Mouse (Mus musculus): ENCODE data around the gene Eif2b4.
A peak's percentile ranks its signal among the peaks of the same experiment; 100 is the strongest.

The Eif2b4 gene

DNA sequence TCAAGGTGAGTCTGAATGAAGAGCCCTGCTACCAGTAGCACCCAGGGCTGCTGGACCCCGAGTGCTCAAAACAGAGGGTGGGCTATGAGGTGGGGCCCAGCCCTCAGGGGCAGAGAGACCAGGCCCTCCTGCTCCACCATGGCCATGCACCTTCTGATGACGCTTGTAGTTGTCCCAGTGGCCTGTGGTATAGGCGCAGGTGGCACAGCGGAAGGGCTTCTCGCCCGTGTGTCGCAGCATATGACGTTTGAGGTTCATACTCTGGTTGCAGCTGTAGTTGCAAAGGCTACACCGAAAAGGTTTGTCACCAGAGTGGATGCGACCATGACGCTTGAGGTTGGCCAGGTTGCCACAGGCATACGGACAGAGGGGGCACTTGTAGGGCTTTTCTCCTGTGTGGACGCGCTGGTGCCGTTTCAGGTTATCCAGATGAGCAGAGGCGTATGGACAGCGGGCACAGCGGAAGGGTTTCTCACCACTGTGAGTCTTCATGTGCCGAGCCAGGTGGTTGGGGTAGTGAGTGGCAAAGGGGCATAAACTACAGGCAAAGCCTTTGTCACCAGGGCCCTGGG is 6.2 kb upstream of the Eif2b4 start:
- DNase-seq = no peak

- DNase-seq = no peak
Observed at GRCm38 (mm10) chr5:31198616-31199320, 5.5 kb upstream of the Eif2b4 start.

DNA sequence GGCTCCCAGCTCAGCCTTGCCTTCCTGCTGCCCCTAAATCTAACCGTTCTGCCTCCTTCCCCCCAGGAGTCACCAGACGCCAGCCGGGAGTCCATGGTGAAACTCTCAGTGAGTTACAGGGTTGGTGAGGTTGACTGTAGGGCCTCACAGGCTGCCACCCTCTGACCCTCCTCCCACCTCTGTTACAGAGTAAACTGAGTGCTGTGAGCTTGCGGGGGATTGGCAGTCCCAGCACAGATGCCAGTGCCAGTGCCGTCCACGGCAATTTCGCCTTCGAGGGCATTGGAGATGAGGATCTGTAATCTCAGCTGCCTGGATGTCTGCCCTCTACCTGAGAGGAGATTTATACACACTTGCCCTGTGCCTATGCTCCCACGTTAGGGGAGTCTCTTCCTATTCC is 4.9 kb upstream of the Eif2b4 start:
- DNase-seq = no peak

GRCm38 (mm10) chr5:31197072-31197471 is 3.8 kb upstream of the Eif2b4 start:
- DNase-seq = no peak

DNA sequence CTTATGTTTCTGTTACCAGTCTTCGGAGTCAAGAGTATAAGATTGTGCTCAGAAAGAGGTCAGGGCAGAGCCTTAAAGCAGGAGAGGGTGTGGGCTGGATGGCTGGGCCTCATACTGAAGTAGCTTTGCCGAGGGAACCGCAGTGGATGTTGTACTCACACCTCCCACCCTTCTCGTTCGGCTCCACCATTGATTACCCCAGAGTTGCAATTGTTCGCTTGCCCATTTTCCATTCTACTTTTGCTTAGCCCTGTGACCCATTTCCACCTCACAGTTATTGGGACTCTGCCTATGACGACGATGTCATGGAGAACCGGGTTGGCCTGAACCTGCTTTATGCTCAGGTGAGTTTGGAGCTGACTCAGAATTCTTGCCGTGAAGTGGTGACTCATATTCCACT is 3.0 kb upstream of the Eif2b4 start:
- DNase-seq = no peak

DNA sequence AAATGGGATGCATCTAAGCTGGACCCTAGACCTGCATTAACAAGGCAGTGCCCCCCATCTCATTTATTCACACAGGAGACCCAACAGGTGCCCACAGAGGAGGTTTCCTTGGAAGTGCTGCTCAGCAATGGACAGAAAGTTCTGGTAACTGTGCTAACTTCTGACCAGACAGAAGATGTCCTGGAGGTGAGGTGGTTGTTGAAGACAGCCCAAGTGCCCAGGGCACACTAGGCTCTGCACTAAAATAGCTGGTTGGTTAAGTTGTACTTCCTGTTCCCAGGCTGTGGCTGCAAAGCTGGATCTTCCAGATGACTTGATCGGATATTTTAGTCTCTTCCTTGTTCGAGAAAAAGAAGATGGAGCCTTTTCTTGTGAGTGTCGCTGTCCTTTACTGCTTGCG is 2.4 kb upstream of the Eif2b4 start:
- no peak for DNase-seq

DNA sequence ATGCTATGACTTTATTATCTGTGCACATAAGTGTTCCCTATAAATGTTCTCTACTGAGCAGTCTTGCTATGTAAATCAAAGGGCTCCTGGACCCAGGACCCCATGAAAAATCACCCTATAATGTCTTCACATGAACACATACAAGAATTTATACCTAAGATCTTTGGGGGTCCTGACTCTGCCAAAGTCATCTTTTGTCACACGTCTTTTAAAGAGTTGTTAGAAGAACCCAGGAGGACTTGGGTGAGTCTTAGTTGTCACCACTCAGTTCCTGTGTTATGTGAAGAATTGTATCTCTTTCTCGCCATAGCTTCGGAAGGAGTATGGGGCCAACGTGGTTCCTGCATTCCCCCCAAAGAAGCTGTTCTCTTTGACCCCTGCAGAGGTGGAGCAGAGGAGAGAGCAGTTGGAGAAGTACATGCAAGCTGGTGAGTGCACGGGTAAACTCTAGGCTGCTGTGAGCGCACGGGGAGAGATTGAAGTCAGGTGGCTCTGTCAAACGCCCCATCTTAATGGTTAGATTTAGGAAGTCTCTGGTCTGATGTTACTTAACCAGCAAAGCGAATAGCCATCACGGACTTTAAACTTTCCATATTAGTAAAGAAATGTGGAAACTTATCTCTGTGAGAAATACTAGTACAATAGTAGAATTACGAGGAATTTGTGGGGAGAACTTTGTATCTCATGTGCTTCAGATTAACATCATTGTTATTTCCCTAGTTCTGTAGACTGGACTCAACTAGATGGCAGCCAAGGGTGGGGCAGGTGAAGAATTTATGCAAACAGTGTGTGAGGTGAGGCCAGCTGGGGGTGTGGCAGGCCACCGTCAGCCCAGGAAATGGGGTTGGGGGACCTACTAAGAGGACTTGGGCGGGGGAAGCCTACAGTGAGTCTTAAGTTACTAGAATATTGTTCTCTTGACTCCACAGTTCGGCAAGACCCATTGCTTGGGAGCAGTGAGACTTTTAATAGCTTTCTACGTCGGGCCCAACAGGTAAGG is 1.6 kb upstream of the Eif2b4 start:
- DNase-seq = no peak

DNA sequence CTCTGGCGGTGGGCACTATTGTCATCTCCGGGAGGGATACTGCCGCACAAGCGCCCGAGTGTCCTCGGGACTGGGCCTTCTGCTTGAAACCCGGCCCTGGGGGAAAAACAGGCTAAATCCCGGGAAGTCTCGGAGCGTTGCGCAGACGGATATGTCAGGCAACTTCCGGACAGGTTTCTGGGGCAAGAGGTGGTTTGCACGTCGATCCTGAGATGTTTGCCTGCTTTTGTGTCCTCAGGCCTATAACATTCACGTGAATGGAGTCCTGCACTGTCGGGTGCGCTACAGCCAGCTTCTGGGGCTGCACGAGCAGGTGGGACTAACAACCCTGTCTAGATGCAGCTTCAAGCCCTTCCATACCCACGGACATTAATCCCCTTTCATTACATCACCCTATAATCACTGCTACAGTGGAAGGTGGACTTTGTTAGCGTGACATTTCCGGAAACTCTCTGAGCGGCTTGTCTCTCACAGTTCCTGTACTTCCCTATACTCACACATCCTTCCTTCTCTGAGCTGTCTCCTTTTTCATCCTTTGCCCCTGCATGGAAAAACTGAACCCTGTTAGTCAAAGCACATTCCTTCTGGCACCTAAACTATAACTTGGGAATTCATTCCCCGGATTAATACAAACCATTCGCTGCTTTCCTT is 526 bp upstream of the Eif2b4 start:
- no peak for DNase-seq

DNA sequence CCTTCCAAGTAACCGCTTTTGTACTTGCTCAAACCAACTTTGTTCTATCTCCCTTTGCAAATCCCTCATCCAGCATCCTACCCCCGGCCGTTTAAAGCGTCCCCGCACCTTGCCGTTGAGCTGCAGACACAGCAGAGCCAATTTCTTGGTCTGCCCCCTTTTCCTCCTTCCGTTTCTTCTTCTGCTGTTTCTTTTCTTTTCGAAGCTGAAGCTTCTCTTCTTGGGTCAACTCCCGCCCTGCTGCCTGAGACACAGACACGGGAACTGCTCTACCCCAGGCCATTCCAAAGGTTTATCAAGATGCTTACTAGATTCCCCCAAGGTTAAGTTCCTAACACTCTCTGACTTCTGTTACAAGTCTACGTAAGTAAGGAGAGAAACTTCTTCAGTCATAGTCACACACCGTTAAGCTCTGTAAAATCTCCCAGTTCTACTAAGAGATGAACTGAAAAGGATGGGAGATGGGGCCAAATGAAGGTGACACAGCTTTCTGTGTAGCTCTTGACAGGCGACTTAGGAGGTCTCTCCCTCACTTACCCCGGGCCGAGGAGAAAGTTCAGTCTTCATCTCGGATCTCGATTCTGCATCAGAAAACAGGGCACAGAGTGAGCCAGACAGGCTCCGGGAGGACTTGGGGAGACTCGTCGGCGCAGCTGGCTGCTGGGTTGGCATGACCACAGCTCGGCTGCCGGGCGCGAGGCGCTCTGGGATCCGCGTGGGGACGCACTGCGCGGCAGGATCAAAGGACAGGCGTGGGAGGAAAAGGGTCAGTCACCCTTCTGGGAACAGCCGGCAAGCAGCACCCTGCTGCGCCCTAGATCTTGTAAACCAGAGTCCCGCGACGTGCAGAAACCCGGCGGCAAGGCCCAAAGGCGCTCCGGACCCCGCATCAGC is 938 bp downstream of the Eif2b4 start:
- no peak for DNase-seq

- DNase-seq = no peak
Observed at GRCm38 (mm10) chr5:31190201-31190600, 3.0 kb downstream of the Eif2b4 start.

GRCm38 (mm10) chr5:31188223-31188840 is 4.9 kb downstream of the Eif2b4 start:
- DNase-seq = no peak

DNA sequence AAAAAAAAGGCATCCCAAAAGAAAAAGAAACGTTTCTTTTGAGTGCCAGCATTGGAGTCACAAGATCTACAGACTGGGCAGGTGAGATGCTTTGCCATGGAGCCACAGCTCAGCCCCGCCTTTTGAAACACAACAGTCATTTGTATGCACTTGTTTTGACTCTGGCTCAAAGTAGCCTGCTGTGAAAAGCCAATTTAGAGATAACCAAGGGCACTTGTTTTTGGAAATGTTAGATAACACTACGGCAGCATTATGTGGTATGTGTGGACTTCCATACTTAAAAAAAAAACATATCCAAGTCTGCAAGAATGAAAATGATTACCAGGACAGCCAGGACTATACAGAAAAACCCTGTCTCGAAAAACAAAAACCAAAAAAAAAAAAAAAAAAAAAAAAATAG is 9.6 kb downstream of the Eif2b4 start:
- DNase-seq = no peak

DNA sequence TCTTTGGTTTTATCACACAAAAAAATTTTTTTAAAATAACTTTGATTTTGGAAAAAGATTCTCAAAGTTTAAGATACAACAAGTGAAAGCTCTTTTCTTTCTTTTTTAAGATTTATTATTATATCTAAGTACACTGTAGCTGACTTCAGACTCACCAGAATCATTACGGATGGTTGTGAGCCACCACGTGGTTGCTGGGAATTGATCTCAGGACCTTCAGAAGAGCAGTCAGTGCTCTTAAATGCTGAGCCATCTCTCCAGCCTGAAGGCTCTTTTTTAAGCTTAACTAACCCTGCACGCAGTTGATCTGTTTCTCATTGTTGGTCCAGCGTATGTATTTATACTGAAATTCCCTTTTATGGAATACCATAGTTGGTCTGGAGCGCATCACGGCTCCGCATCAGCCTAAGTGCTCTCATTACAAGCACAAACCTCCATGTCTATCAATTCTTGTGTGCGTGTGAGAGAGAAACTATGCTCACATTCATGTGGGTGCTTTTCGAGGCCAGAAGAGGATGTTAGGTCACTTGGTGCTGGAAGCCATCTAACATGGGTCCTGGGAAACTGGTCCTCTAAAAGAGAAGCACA is 12.0 kb downstream of the Eif2b4 start:
- no peak for DNase-seq

DNA sequence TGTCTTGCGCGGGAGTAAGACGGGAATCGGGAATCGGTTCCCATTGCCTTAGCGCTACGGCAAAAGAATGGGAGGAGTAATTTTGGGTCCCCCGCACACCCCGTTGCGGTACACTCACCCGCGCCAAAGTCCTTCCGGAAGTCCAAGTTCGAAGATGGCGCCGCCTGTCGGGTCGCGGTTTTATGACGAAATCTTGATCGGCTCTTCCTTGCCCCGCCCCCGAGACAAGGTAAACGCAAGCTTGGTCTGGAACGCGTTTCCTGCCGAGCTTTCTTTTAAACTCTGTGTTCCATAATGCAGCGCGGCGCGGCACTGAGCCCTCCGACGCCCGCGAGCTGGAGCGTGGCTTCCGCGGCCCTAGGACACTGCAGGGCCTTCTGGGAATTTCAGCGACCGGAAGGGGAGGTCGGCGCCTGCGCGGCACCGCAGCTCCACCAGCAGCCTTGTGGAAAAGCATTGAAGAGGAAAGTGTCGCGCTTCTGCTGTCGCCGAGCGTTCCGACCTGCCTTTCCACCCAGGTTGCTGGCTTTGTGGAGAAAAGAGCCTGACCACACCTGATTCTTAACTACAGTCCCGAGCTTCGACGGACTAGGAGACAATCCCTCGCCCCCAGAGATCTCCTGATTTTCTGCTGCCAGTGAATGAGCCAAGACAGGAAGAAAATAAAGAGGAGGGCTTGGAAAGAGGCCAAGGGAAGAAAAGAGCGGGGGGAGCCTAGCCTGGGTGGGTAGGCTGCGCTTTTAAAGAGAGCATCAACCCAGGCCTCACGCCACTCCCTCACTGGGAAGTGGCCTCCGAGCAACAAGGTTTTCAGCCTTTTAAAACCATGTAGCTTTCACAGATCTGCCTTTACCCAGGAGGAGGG is 13.2 kb downstream of the Eif2b4 start, which contains the start of the genes Gm29609 and Gtf3c2:
TSS of gene Gm29609 (minus strand) at position 146 of the 865 bp plus-strand sequence.
TSS of gene Gtf3c2 (minus strand) at position 379 of the 865 bp plus-strand sequence.
- peak; percentile 97 for DNase-seq

DNA sequence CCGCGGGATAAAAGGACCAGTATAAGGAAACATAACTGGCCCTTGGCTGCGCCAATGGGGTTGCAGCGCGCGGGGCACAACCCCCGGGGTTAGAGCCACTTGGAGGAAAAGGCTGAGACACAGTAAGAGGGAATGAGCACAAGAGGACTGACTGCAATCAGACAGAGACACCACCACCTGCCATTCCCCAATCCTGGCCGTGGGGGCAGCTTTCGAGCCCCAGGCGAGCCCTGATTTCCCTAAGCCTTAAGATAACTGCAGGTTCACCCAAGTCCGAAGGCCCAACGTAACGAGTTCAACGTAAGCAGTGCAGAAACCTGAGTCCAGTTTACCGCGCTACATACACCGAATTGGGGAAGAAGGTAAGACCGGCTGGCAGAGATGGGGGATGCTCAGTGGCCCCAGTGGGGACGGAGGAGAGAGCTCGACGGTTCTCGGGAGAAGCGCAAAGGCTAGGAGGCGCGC is 13.9 kb downstream of the Eif2b4 start:
- DNase-seq = no peak

DNA sequence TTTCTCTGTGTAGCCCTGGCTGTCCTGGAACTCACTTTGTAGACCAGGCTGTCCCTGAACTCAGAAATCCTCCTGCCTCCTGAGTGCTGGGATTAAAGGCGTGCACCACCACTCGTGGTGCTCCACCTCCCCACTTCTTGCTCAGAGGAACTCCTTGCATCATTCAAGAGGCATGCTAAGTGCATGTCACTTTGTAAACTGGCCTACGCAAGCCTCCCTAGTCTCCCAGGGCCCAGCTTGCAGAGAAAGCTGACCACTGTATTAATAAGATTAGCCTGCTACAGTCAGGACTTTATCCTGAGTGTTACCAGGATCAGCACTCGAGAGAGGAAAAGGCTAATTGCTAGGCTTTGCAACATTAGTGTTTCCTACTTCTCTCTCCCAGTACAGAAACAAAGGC is 24.6 kb downstream of the Eif2b4 start:
- DNase-seq = no peak

DNA sequence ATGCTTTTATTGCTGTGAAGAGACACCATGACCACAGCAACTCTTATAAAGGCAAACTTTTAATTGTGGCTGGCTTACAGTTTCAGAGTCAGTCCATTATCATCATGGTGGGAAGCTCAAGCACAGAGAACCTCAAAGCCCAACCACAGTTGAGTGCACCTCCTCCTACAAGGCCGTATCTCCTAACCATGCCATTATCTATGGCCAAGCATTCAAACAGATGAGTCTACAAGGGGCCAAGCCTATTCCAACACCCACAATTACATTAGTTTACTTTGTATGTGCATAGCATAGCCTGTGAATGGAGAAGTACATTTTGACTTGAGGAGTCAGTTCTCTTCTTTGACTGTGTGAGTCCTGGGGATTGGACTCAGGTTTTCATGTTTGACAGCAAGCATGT is 28.4 kb downstream of the Eif2b4 start:
- no peak for DNase-seq

DNA sequence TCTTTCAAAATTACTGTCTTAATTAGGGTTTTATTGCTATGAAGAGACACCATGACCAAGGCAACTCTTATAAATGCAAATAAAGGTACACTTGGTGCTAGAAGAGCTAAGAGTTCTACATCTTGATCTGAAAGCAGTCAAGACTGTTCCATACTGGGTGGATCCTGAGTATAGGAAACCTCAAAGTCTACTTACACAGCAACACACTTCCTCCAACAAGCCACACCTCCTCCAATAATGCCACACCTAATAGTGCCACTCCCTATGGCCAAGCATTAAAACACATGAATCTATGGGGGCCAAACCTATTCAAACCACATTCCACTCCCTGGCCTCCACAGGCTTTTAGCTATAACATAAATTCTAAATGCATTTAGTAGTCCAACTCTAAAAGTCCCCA is 30.8 kb downstream of the Eif2b4 start:
- DNase-seq = no peak

DNA sequence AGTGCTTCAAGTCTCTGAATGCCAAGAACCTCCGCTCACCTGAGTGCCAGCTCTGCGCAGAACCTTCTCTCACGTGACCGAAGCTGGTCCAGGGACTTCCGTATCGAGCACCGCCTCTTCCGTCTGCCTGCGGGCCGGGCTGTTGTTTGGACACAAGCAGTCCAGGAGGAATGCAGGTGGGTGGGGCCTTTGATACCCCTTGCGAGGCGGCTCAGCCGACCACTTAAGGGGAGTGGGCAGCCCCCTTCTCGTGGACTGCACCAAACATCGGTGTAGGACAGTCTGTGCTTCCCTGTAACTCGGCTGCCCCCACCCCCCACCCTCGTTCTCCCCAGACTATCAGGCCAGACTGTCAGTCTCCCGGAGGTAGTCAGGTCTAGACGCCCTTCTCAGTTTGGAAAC is 39.1 kb downstream of the Eif2b4 start, which contains the start of gene Mpv17:
TSS of gene Mpv17 (minus strand) at position 100 of the 402 bp plus-strand sequence.
- DNase-seq = peak; percentile 68
